Mouse (Mus musculus) embryo, embryonic 10 days (tissue): ENCODE measurements around the gene Dars2.
A peak's percentile ranks its signal among the peaks of the same experiment; 100 is the strongest.
"Not testable (repeated sequence)": the region's sequence is repeated elsewhere in the genome, so short reads cannot be mapped to it uniquely, and the experiment has no call there.

Source experiments
- DNase-seq: peaks from one replicate; pipeline ENCODE4 v3.0.0-alpha.2; 2015; ENCODE audit warnings: low spot score

The Dars2 gene

DNA sequence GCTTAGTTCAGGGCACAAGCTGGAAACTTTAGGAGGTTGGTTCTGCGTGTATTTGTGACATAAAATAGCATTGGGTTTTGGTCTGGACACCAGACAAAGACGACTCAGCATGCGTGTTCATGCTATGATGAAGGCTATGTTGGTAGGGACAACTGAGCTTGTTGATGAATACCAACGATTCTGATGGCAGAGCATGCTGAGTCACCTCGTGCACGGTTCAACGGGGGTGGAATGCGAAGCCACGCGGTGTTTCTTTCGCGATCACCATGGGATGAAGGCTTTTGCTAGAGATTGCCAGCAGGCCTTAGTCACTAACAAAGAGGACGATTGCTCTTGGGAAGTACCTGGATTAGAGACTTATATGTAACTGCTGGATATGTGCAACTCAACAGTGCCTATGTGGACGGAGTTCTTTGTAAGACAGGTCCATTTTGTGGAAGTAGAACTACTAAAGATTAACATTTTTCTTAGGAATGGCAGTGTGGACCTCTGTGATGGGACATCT, 35.1 kb downstream of the Dars2 start:
- no peak for DNase-seq

DNA sequence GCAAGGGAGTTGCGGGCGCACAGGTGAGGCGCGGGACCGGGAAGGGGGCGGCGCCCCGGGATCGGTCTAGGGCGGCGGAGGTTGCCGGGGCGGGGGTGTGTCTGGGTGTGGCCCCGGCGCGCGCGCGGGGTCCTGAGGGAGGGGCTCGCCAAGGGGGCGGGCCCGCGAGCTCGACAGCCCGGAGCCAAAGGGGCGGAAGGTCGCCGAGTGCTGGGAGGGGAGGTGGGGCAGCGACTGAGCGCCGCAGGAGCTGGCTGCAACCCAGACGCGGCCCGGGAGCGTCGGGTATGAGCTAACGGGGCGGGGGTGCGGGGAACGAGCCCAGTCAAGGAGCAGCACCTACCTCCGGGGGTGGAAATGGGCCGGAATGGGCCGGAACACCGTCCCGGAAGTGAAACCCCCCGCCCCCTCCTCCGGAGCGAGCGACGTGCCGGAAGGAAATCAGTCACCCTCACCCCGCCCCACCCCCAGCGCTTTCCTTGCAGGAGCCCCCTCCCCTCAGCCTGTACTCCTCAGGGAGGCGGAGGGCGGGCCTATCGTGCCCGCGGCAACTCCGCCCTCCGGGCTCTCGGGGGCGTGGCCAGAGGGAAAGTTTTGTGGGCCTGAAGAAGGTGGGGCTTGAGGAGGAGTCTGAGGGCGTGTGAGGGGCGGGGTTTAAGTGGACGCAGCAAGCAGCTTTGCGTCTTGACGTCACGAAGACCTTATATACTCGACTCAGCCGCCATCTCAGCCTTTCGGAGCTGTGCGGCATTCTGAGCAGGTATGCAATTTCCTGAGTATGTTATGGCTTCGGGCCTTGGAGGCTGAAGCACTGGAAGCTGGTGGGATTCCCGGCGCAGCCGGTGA, 35.8 kb downstream of the Dars2 start, which contains the start of gene Zbtb37:
TSS of gene Zbtb37 (minus strand) at position 415 of the 846 bp plus-strand sequence.
- peak; percentile 96 for DNase-seq

GRCm38 (mm10) chr1:161033856-161034434, 36.5 kb downstream of the Dars2 start:
- DNase-seq, result no peak

DNA sequence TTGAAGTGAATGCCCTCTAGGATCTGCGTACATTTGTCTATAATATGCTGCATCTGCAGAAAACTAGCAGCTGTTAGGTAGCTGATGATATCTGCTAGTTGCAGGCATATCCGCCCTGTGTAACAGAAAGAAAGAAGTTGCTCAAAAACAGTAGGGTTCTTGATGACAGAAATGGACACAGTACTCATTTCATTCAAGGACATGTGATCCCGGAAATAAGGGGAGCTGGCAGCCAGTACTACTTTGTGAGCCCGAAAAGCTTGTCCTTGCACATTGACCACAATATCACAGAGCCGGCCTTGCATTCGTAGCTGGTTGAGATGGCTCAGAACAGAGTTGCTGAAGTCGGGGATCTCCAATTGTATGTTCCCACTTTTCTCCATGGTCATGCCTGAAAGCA, 38.1 kb downstream of the Dars2 start:
- no peak for DNase-seq

DNA sequence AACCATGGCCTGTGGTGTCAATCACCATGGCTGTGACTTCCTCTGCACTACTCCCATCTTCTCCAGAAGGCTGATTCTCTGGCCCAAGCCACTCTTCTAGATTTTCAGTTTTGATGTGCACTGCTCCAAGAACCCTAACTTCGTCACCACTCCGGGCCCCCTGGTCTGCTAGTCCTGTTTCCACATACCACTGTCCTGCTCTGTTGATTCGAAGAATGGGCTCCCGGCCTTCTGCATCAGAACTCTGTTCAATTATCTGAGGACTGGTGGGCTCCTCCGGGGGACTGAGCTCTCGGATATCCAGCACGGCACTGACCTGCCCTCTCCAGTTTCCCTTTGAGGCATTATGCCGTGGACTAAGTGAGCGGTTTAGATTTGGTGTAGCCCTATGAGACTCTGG, 38.6 kb downstream of the Dars2 start:
- DNase-seq, result no peak

GRCm38 (mm10) chr1:161030058-161030457, 40.4 kb downstream of the Dars2 start:
- DNase-seq, result no peak

DNA sequence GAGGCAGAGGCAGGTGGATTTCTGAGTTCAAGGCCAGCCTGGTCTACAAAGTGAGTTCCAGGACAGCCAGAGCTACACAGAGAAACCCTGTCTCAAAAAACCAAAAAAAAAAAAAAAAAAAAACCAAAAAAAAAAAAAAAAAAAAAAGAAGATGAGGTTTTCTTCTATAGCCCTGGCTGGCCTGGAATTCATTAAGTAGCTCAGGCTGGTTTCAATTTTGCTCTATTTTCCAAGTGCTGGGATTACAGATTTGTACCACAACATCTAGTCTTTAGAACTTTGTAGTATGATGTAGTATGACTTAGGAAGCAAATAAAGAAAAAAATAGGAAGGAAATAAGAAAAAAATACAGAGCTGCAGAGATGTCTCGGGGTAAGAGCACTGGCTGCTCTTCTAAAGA, 42.0 kb downstream of the Dars2 start:
- DNase-seq, result not testable (repeated sequence)

- DNase-seq, result no peak
Observed at GRCm38 (mm10) chr1:161027196-161027595, 43.3 kb downstream of the Dars2 start.

DNA sequence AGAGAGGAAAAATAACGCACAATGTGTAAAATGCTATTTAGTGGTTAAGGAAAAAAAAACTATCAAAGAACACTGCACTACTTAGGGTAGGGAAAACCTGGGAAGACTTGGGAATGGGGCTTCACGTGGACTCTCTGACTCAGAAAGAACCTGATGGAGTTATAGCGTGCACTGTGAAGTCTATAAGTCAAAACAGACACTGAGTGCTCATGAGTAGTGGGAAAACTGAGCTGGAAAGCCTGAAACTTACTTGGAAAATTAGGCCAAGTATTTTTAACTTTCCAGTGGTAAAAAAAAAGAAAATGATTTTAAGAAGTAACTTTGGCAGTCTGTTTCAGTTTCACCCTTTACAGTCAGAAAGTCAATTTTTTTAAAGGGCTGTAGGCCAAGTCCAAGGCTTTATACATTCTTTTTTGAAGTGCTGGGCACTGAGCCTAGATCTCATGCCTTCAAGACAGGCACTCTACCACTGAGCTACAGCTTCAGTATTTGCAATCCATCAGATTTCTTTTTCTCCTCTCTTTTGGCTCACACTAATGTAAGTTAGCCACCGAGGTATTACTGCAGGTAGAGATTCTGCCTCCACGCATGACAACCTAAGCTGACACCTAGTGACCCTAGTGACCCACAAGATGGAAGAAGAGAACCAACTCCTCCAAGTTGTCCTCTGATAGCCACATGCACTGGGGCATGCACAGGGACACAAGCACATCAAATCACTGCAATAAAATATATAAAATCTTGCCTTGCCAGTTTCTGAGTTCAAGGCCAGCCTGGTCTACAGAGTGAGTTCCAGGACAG, 44.8 kb downstream of the Dars2 start:
- DNase-seq, result no peak

DNA sequence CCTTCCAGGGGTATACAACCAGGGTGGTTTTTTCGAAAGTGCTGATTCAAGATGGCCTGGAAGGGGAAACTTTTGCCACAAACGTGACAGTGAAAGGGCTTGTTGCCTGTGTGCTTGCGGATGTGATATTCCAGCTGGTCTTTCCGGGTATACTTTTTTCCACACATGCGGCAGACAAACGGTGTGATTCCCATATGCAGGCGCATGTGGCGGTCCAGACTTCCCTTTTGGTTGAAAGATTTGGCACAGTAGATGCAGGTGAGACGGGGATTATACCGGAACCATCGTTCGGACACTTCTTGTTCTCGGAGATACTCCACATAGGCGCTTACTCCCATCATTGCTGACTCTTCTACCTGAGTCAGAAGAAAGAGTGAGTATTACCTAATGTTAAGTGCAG, 50.4 kb downstream of the Dars2 start:
- DNase-seq, result no peak

- DNase-seq, result no peak
Observed at GRCm38 (mm10) chr1:161016378-161016777, 54.1 kb downstream of the Dars2 start.

DNA sequence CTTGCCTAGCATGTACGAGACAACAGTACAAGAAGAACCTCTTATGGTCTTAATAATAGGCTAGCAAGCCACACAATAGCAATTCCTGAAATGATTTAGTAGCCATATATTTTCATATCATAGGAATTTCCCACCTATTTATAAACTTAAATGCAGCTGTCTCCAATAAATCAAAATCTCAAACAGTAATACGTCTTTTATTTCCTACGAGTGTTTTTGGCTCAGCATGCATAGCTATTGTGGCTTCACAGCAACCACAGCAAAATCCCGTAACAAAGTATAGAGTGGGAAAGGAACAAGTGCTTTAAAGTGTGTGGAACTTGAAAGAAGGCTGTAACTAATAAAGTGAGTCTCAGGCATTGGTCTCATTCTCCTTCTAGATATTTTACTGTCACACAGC, 60.0 kb downstream of the Dars2 start:
- DNase-seq, result no peak

DNA sequence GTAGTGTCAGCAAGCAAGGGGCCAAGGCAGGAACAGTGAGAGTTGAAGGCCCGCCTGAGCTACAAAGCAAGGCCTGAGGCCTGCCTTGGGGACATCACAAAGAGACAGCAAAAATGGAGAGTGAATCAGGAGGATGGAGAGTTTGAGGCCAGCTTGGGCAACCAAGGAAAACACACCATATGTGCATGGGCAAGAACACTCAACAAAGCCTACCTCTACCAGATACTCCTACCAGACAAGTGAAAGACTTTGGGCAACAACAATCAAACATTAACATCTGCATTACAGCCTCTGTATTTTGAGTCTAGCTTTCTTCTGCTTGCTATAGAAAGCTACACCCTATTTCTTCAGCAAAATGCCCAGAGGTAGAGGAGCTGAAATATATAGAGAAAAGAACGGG, 62.4 kb downstream of the Dars2 start:
- no peak for DNase-seq

DNA sequence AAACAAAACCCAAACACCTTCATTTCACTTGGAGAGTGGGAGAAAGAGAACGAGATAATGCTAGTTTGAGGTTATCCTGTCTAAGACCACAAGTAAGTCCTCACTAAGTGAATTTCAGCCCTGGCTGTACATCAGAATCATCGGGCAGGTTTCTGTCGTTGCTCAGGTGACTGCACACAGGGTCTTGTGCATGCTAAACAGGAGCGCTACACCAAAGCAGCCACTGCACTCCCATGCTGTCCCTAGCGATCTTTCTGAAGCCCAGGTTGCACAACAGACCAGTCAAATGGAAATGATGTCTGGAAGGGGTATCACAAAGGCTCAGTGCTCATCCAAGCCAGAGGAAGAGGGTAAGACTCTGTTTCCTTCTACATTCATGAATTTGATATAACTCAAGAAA, 64.0 kb downstream of the Dars2 start:
- no peak for DNase-seq

- no peak for DNase-seq
Observed at GRCm38 (mm10) chr1:161005526-161005925, 64.9 kb downstream of the Dars2 start.

GRCm38 (mm10) chr1:161004942-161005341, 65.5 kb downstream of the Dars2 start:
- DNase-seq, result no peak

DNA sequence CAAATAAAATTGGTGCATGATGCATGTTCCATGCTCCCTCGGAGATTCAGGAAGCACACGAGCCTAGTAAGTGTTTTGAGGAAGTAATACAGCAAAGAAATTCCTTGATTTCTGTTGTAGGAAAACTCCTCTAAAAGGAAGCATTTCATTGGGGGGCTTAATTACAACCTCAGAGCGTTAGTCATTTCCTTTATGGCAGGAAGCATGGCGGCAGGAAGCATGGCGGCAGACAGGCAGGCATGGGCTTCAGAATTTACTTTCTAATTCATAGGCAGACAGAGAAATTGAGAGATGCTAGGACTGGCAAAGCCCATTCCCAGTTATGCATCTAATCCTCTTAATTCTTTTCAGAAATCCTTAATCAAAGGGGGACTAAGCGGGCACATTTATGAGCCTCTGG, 76.6 kb downstream of the Dars2 start:
- DNase-seq, result no peak
